Mouse (Mus musculus): Measurements from ENCODE around the gene Dck.

DNA sequence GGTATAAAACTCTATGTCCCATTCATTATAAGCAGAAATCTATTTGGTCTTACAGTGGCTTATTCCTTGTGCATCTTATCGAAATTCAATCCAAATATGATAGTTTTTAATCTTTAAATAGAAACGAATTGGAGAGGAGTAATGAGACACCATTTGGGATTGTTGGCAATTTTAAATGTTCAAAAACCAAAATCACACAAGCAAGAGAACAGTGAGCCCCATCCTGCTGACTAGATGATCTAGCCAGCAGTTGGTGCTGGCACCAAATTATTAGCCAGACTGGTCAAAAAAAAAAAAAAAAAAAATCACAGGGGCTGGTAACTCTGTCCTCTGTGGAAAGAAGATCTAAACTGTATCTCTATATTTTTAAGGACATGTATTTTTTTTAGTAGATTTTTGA is 48.4 kb downstream of the Dck start:
- no peak for TF ChIP-seq POLR2A (IDR thresholded peaks at IDR 0.05; ENCODE audit: borderline replicate concordance, extremely low read depth, insufficient read depth, insufficient read length, poor library complexity, severe bottlenecking)
- TF ChIP-seq CTCF (IDR thresholded peaks at IDR 0.05; ENCODE audit: borderline replicate concordance, extremely low read depth, insufficient read depth, insufficient read length) = no peak

All from brain, embryonic 14.5 days (tissue).